Mouse (Mus musculus): ENCODE results near the gene Cep78. TPM values are rescaled to one million over a fixed set of nuclear protein-coding genes. Genes with fewer than 3 reads are reported as not detected.
A peak's percentile ranks its signal among the peaks of the same experiment; 100 is the strongest.

Gene Cep78
- polyA plus RNA-seq, 1 experiment from 2014 or later: 42.3 TPM

DNA sequence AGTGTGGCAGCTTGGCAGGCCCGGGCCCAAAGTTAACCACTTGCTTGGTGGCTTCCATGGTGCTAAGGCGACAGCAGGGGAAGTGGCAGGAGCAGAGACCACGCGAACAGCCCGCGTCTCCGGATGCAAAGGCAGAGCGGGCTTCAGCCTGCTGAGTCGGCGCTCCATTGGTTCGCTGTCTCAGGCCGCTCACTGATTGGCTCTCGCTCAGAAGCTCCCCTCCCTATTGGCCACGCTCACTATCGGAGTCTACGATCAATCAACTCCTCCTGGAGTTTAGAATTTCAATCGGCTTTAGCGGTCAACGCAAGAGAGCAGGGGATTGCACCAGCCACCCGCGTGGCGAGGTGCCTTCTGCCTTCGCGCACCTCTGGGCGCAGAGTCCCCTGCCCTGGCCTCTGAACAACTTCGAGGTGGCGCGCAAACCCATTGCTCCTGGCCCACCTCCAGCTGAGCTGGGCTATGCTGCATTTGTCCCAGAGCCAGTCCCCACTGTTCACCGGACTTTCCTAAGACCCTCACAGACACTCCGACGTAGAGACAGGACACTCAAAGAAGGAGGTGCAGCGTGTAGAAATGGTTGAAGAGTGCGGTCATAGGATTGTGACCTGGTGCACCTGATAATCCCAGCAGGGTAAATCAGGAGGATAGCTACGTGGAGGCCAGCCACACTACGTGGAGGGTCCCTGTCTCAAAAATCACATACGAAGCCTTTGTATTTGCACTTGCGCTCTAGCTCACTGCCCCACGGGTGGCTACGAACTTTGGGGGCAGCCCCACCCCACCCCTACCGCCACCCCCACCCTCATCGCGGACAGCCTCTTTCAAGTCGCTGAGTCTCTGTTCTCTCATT lies 59.7 kb downstream of the Cep78 start:
- 2% methylated on average over 43 of the region's 43 CpGs for WGBS
- Histone ChIP-seq H3K27ac (replicated peaks) (peak overlapping the region; percentile 84), H3K36me3 (0 out of 2 replicates have a peak, but pooled peaks cover 3% of the 10 kb centered on the region), H3K9ac (peak overlapping the region; percentile 72), H3K4me1 (replicated peaks) (peaks cover 29% of the 10 kb centered on the region), H3K4me3 (peak overlapping the region; percentile 54), H3K27me3 (peaks cover 7% of the 10 kb centered on the region; the same call in 1 of the 2 replicates), H3K4me2 (peak overlapping the region; percentile 81), H3K9me3 (no peaks in the 10 kb centered on the region)
- peak; percentile 99 for ATAC-seq (ENCODE audit: low read depth)

DNA sequence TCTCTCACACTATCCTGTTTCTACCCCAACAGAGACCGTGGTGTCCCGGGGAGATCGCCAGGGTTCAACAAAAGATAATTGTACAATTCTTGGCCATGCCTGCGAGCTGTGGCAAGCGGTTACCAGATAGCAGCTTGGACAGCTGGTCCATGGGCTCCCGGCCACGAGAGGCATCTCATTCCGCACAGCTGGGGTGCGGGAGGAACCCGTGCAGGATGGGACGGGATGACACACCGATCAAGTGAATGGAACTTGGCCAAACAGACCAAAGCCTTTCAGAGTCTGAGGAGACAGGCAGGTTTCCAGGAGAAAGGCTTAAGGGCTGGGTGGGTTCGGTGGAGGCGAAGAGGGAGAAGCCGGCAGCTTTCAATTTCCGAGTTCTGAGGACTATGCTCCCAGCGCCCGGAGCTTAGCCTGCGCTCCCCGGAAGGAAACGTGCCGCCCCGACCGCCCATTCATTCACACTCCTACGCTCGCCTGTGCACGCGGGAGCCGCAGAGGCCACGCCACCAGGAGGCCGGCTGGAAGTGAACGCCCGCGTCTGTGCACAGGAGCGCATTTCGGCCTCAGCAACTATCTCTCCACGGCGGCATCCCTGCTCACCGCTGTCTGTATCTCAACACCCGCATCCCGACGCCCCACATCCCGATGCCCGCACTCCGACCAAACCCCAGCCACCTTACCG lies 60.5 kb downstream of the Cep78 start:
- peak overlapping the region; percentile 72 for H3K9ac ChIP-seq
- H3K4me1 ChIP-seq (replicated peaks): peaks cover 29% of the 10 kb centered on the region
- peak overlapping the region; percentile 84 for H3K27ac ChIP-seq (replicated peaks)
- H3K4me3 ChIP-seq: peak overlapping the region; percentile 54
- ATAC-seq (ENCODE audit: low read depth): peak; percentile 74
- under 1% methylated on average over 46 of the region's 46 CpGs for WGBS
- H3K36me3 ChIP-seq: 0 out of 2 replicates have a peak, but pooled peaks cover 3% of the 10 kb centered on the region
- H3K9me3 ChIP-seq: no peaks in the 10 kb centered on the region
- H3K27me3 ChIP-seq: peaks cover 7% of the 10 kb centered on the region; the same call in 1 of the 2 replicates
- peak overlapping the region; percentile 81 for H3K4me2 ChIP-seq

DNA sequence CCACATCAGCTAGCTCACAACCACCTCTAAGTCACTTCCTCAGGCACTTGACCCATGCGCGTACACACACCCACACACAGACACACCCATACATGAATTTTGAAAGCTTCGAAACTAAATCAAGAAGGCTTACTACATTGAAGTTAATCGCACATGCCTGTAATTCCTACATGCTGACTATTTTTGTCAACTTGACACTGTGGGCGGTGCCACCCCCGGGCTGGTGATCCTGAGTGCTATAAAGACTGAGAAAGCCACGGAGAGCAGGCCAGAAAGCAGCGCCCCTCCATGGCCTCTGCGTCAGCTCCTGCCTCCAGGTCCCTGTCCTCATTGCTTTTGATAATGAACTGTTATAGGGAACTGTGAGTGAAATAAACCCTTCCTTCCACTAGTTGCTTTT lies 61.4 kb downstream of the Cep78 start:
- Histone ChIP-seq H3K4me1 (replicated peaks) (peaks cover 29% of the 10 kb centered on the region), H3K4me2 (peak overlapping the region; percentile 81), H3K9me3 (no peaks in the 10 kb centered on the region), H3K4me3 (peak overlapping the region; percentile 54), H3K9ac (peak overlapping the region; percentile 72), H3K36me3 (peaks cover 10% of the 10 kb centered on the region; the same call in 1 of the 2 replicates), H3K27ac (replicated peaks) (peak overlapping the region; percentile 84; the same call in 1 of the 2 replicates), H3K27me3 (peaks cover 7% of the 10 kb centered on the region; the same call in 1 of the 2 replicates)
- 30% methylated on average over 9 of the region's 9 CpGs for WGBS
- no peak for ATAC-seq (ENCODE audit: low read depth)

DNA sequence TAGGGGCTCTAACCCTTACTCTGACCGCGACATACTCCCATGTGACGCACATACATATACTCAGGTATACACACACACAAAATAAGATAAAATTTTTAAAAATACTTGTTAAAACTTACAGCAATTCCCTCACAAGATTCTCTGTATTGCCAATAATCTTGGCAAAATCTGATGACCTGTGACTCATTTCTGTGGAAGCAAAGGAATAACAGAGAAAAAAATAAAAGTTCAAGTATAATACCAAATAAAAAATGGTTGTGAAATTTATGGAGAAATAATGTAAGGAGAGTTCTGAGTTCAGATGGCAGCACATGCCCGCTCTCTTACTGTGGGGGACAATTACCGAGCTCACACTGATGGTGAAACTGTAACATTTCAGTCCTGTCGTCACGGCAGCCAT lies 65.5 kb downstream of the Cep78 start:
- Histone ChIP-seq H3K27me3 (no peaks in the 10 kb centered on the region), H3K27ac (replicated peaks) (no peak overlapping the region), H3K9ac (no peak overlapping the region), H3K4me2 (no peak overlapping the region), H3K9me3 (no peaks in the 10 kb centered on the region), H3K36me3 (peaks cover 42% of the 10 kb centered on the region), H3K4me1 (replicated peaks) (peaks cover 16% of the 10 kb centered on the region), H3K4me3 (no peak overlapping the region)
- ATAC-seq (ENCODE audit: low read depth): no peak
- WGBS: 94% methylated on average over 7 of the region's 7 CpGs

DNA sequence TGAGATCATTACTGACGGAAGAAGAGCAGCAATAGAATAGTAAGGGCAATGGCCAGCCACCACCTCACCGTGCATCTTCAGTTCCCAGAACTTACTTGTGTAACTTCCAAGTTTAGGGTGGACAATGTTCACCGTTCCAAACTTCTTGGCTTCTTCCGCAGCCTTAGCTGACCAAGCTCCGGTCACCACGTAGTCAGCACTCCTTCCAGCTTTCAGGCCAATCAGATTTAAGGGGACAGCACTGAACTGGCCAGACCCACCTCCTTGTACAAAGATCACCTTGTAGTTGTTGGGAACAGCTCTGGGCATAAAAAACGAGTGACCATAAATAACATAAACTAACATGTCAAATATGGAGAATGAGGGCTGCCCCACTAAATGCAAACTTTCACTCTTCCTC lies 66.7 kb downstream of the Cep78 start:
- Histone ChIP-seq H3K4me1 (replicated peaks) (peaks cover 8% of the 10 kb centered on the region), H3K36me3 (peaks cover 53% of the 10 kb centered on the region), H3K27ac (replicated peaks) (no peak overlapping the region), H3K9me3 (no peaks in the 10 kb centered on the region), H3K4me3 (no peak overlapping the region), H3K27me3 (no peaks in the 10 kb centered on the region), H3K4me2 (no peak overlapping the region), H3K9ac (no peak overlapping the region)
- no peak for ATAC-seq (ENCODE audit: low read depth)
- WGBS: 95% methylated on average over 7 of the region's 7 CpGs

DNA sequence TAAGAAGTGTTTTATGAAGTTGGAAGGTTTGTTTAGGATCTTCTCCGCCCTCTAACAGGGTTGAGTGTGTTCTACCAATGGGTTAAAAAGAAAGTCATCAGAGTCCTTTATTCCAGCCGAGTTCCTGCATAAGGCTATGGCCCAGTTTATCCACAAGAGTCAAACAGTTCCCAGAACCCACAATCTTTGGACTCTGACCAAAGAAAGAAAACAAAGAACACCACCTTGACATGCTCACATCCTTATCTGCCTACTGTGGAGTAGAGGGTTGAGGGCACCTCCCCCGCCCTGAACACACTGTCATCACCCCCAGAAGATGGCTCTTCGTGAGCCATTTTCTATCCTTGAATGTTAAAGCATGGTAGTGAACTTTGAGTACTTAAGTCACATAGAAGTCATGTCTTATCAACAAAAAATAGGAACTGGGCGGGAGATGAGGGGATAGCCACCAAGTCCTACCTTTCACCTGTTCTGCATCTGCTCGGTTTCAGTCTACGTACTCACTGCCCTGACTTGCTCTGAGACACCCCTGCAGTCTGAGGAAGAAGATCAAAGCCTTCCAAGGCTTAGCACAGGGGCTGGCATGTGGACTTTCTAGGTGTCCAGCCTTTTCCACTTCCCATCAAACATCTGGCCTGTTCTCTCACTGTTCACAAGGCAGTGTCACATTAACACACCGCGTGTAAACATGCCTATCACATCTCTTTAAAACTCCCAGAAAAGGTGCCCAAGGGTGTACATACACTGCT lies 71.4 kb downstream of the Cep78 start:
- WGBS: 93% methylated on average over 9 of the region's 9 CpGs
- Histone ChIP-seq H3K27ac (replicated peaks) (no peak overlapping the region), H3K4me2 (no peak overlapping the region), H3K4me3 (no peak overlapping the region), H3K9ac (no peak overlapping the region), H3K27me3 (no peaks in the 10 kb centered on the region), H3K9me3 (no peaks in the 10 kb centered on the region), H3K4me1 (replicated peaks) (no peaks in the 10 kb centered on the region), H3K36me3 (peaks cover 81% of the 10 kb centered on the region)
- ATAC-seq (ENCODE audit: low read depth): no peak

DNA sequence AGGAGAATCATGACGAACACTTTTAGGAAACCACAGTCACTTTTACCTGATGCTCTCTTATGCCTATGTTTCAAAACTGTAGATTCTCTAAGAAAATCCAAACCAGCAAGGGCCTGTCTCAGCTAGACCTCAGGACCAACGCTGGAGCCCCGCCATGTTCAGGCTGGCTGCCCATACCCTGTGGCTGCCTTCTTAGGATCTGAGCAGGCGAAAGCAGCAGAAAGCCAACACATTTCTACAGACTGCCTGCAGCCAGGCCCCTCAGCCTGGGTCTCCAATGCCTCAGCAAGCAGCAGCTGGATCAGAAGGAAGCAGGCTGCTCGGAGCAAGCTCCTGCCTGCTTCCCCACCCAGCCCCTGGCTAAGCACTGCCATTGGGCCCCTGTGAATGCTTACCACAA lies 73.3 kb downstream of the Cep78 start:
- Histone ChIP-seq H3K4me1 (replicated peaks) (no peaks in the 10 kb centered on the region), H3K4me2 (no peak overlapping the region), H3K27ac (replicated peaks) (no peak overlapping the region), H3K4me3 (no peak overlapping the region), H3K9ac (no peak overlapping the region), H3K27me3 (no peaks in the 10 kb centered on the region), H3K9me3 (no peaks in the 10 kb centered on the region), H3K36me3 (peaks cover 80% of the 10 kb centered on the region)
- no peak for ATAC-seq (ENCODE audit: low read depth)
- 94% methylated on average over 5 of the region's 5 CpGs for WGBS

DNA sequence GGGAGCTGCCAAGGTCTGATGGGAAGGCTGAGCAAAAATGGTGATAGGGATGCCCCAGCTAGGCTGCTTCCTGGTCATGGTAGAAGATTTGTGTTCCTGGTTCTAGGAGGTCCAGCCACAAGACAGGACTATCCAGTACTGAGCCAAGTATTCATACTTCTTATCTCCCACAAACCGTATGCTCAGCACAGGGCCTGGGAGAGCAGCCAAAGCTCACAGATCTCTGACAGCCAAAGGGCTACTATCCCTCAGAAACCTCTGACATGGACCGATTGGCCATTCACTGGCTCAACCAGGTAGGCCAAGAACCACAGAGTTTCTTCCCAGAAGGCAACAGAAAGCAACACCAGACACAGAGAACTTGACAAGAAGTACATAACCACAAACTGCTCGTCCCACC lies 73.8 kb downstream of the Cep78 start:
- Histone ChIP-seq H3K27ac (replicated peaks) (no peak overlapping the region), H3K9me3 (no peaks in the 10 kb centered on the region), H3K4me1 (replicated peaks) (no peaks in the 10 kb centered on the region), H3K4me3 (no peak overlapping the region), H3K9ac (no peak overlapping the region), H3K27me3 (no peaks in the 10 kb centered on the region), H3K4me2 (no peak overlapping the region), H3K36me3 (peaks cover 79% of the 10 kb centered on the region)
- WGBS: 90% methylated on average over 3 of the region's 3 CpGs
- ATAC-seq (ENCODE audit: low read depth): no peak

DNA sequence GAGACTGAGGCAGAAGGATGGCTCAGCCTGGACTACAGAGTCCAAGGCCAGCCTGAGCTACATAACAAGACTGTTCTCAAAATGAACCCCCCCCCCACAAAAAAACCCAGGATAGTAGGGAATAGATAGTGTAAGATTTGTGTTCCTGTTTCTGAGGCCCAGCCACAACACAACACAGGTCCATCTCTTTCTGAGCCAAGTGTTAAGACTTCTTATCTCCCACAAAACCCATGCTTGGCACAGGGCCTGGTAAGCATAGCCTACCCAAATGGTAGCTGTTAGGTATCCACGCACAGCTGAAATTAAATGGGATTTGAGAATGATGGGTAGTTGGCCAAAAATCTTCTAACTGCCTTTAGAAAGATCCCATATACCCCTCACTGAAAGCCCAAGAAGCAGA lies 74.3 kb downstream of the Cep78 start:
- no peak for ATAC-seq (ENCODE audit: low read depth)
- H3K27me3 ChIP-seq: no peaks in the 10 kb centered on the region
- no peaks in the 10 kb centered on the region for H3K4me1 ChIP-seq (replicated peaks)
- H3K4me2 ChIP-seq: no peak overlapping the region
- H3K9me3 ChIP-seq: no peaks in the 10 kb centered on the region
- H3K9ac ChIP-seq: no peak overlapping the region
- peaks cover 84% of the 10 kb centered on the region for H3K36me3 ChIP-seq
- H3K27ac ChIP-seq (replicated peaks): no peak overlapping the region
- H3K4me3 ChIP-seq: no peak overlapping the region
- WGBS: 100% methylated on average over 1 of the region's 1 CpGs

DNA sequence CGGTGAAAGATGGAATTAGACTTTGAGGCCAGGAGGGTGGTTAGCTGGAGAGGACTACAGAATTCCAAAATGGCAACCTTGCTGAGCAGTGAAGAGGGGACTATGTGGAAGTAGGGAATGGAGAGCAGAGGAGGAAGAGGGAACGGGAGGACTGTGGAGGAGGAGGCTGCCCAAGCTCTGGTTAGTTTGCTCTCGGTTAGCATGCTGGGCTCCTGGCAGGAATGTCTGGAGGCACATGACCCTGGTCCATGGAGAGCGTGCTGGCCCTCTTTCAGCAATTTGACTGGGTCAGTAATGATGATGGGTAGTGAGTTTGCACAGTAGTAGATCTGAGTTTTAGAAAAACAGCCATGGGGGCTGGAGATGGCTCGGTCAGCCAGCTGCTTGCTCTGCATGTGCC lies 76.8 kb downstream of the Cep78 start:
- 54% methylated on average over 5 of the region's 5 CpGs for WGBS
- Histone ChIP-seq H3K4me3 (no peak overlapping the region), H3K27me3 (no peaks in the 10 kb centered on the region), H3K36me3 (peaks cover 65% of the 10 kb centered on the region), H3K4me1 (replicated peaks) (peaks cover 13% of the 10 kb centered on the region), H3K9ac (no peak overlapping the region), H3K9me3 (no peaks in the 10 kb centered on the region), H3K27ac (replicated peaks) (no peak overlapping the region), H3K4me2 (no peak overlapping the region)
- no peak for ATAC-seq (ENCODE audit: low read depth)
